Mouse (Mus musculus) hindbrain, embryonic 11.5 days (tissue): ENCODE results near the gene Upk1b. TPM values are rescaled to one million over a fixed set of nuclear protein-coding genes. Genes with fewer than 3 reads are reported as not detected.

Source experiments
- ATAC-seq: fragments of 200-750 bp; cut with Nextera tagmentation; 2 replicates; pipeline ENCODE4 v1.8.0; 2017; ENCODE audit warnings: mild to moderate bottlenecking, moderate TSS enrichment, moderate library complexity; ENCODE audit not compliant: low FRiP score
- DNase-seq: peaks from one replicate; pipeline ENCODE4 v3.0.0-alpha.2; 2015; ENCODE audit warnings: low spot score
- H3K27ac ChIP-seq: fragments of 300-500 bp; sonication (generic); 2 replicates; pipeline ENCODE4 v1.5.1; 2014; ENCODE audit warnings: mild to moderate bottlenecking, low read depth, low read length
- H3K27me3 ChIP-seq: fragments of 300-500 bp; sonication (generic); 2 replicates; pipeline ENCODE4 v1.6.1; 2014; ENCODE audit warnings: mild to moderate bottlenecking, low read length, moderate library complexity, mixed read lengths; ENCODE audit not compliant: control insufficient read depth, insufficient read depth
- H3K36me3 ChIP-seq: fragments of 300-500 bp; sonication (generic); 2 replicates; pipeline ENCODE4 v1.6.1; 2014; ENCODE audit warnings: mild to moderate bottlenecking, low read length, moderate library complexity, mixed read lengths; ENCODE audit not compliant: control insufficient read depth, insufficient read depth
- H3K4me1 ChIP-seq: fragments of 300-500 bp; sonication (generic); replicated peaks from 2 replicates; pipeline ENCODE4 v1.6.1; 2014; ENCODE audit warnings: low read length, mixed read lengths; ENCODE audit not compliant: control insufficient read depth, insufficient read depth
- H3K4me2 ChIP-seq: fragments of 300-500 bp; sonication (generic); replicated peaks from 2 replicates; pipeline ENCODE4 v1.6.1; 2014; ENCODE audit warnings: mild to moderate bottlenecking, low read depth, low read length
- H3K4me3 ChIP-seq: fragments of 300-500 bp; sonication (generic); 2 replicates; pipeline ENCODE4 v1.5.1; 2014; ENCODE audit warnings: low read depth, low read length
- H3K9ac ChIP-seq: fragments of 300-500 bp; sonication (generic); 2 replicates; pipeline ENCODE4 v1.6.1; 2014; ENCODE audit warnings: low read depth, low read length
- H3K9me3 ChIP-seq: fragments of 300-500 bp; sonication (generic); 2 replicates; pipeline ENCODE4 v1.6.1; 2016; ENCODE audit warnings: low read length; ENCODE audit not compliant: control insufficient read depth
- WGBS: fragments of 180-500 bp; shearing (Covaris S2); extraction: QIAGEN DNeasy Blood & Tissue Kit; methylation state at CpG from one replicate; pipeline ENCODE4 v1.1.7; 2014; 5-methylcytosine and 5-hydroxymethylcytosine counted together
- polyA plus RNA-seq: library from polyadenylated mRNA; unstranded; fragments of >200 nt; fragmentation: Nextera tagmentation; extraction: Ambion mirVana; gene quantifications from 2 replicates; pipeline ENCODE4 v1.2.1, GENCODE M21; 2014

Upk1b gene
- polyA plus RNA-seq, 1 experiment from 2014 or later: 4.6 TPM

GRCm38 (mm10) chr16:38769529-38769928 lies 30.6 kb downstream of the Upk1b start:
- Histone ChIP-seq H3K4me2 (no peak overlapping the region), H3K9me3 (no peaks in the 10 kb centered on the region), H3K27me3 (no peaks in the 10 kb centered on the region), H3K36me3 (no peaks in the 10 kb centered on the region), H3K27ac (no peak overlapping the region), H3K4me3 (no peak overlapping the region), H3K9ac (no peak overlapping the region), H3K4me1 (no peaks in the 10 kb centered on the region)
- ATAC-seq (no peak), DNase-seq (no peak)
- 87% methylated on average over 9 of the region's 9 CpGs for WGBS

- no peaks in the 10 kb centered on the region for H3K36me3 ChIP-seq
- H3K4me3 ChIP-seq: no peak overlapping the region
- H3K4me1 ChIP-seq: no peaks in the 10 kb centered on the region
- no peaks in the 10 kb centered on the region for H3K9me3 ChIP-seq
- WGBS: 92% methylated on average over 8 of the region's 8 CpGs
- DNase-seq (no peak), ATAC-seq (no peak)
- no peak overlapping the region for H3K9ac ChIP-seq
- H3K27me3 ChIP-seq: no peaks in the 10 kb centered on the region
- no peak overlapping the region for H3K4me2 ChIP-seq
- H3K27ac ChIP-seq: no peak overlapping the region
Measured at GRCm38 (mm10) chr16:38768386-38768785, 31.7 kb downstream of the Upk1b start.

GRCm38 (mm10) chr16:38767761-38768160 lies 32.4 kb downstream of the Upk1b start:
- Histone ChIP-seq H3K4me2 (no peak overlapping the region), H3K27me3 (no peaks in the 10 kb centered on the region), H3K9me3 (no peaks in the 10 kb centered on the region), H3K4me1 (no peaks in the 10 kb centered on the region), H3K9ac (no peak overlapping the region), H3K4me3 (no peak overlapping the region), H3K27ac (no peak overlapping the region), H3K36me3 (no peaks in the 10 kb centered on the region)
- DNase-seq (no peak), ATAC-seq (no peak)
- WGBS: 85% methylated on average over 8 of the region's 8 CpGs

- DNase-seq (no peak), ATAC-seq (no peak)
- Histone ChIP-seq H3K9ac (no peak overlapping the region), H3K4me2 (no peak overlapping the region), H3K9me3 (no peaks in the 10 kb centered on the region), H3K4me1 (no peaks in the 10 kb centered on the region), H3K4me3 (no peak overlapping the region), H3K36me3 (no peaks in the 10 kb centered on the region), H3K27me3 (no peaks in the 10 kb centered on the region), H3K27ac (no peak overlapping the region)
- WGBS: 73% methylated on average over 3 of the region's 3 CpGs
Measured at GRCm38 (mm10) chr16:38766671-38767070, 33.5 kb downstream of the Upk1b start.

- ATAC-seq: no peak
Measured at GRCm38 (mm10) chr16:38763508-38763907, 36.6 kb downstream of the Upk1b start.

GRCm38 (mm10) chr16:38762401-38762800 lies 37.7 kb downstream of the Upk1b start:
- H3K4me1 ChIP-seq: no peaks in the 10 kb centered on the region
- WGBS: 87% methylated on average over 8 of the region's 8 CpGs
- H3K4me2 ChIP-seq: no peak overlapping the region
- H3K27me3 ChIP-seq: no peaks in the 10 kb centered on the region
- DNase-seq: no peak
- H3K9ac ChIP-seq: no peak overlapping the region
- no peak overlapping the region for H3K4me3 ChIP-seq
- H3K9me3 ChIP-seq: no peaks in the 10 kb centered on the region
- H3K36me3 ChIP-seq: no peaks in the 10 kb centered on the region
- ATAC-seq: no peak
- H3K27ac ChIP-seq: no peak overlapping the region

More at GRCm38 (mm10) chr16:38763508-38763907, 36.6 kb downstream of the Upk1b start:
- Histone ChIP-seq H3K4me2 (no peak overlapping the region), H3K4me1 (no peaks in the 10 kb centered on the region), H3K4me3 (no peak overlapping the region), H3K36me3 (no peaks in the 10 kb centered on the region), H3K27ac (no peak overlapping the region), H3K9ac (no peak overlapping the region), H3K9me3 (no peaks in the 10 kb centered on the region), H3K27me3 (no peaks in the 10 kb centered on the region)
- no peak for DNase-seq
- WGBS: 88% methylated on average over 4 of the region's 4 CpGs

- Histone ChIP-seq H3K4me3 (no peak overlapping the region), H3K27ac (no peak overlapping the region), H3K4me1 (no peaks in the 10 kb centered on the region), H3K9me3 (no peaks in the 10 kb centered on the region), H3K4me2 (no peak overlapping the region), H3K27me3 (no peaks in the 10 kb centered on the region), H3K36me3 (no peaks in the 10 kb centered on the region), H3K9ac (no peak overlapping the region)
- 93% methylated on average over 5 of the region's 5 CpGs for WGBS
- DNase-seq: no peak
- ATAC-seq: no peak
Measured at GRCm38 (mm10) chr16:38761972-38762371, 38.2 kb downstream of the Upk1b start.

- Histone ChIP-seq H3K4me3 (no peak overlapping the region), H3K27ac (no peak overlapping the region), H3K36me3 (no peaks in the 10 kb centered on the region), H3K27me3 (no peaks in the 10 kb centered on the region), H3K4me1 (no peaks in the 10 kb centered on the region), H3K9me3 (no peaks in the 10 kb centered on the region), H3K9ac (no peak overlapping the region), H3K4me2 (no peak overlapping the region)
- no peak for DNase-seq
- 92% methylated on average over 6 of the region's 6 CpGs for WGBS
- no peak for ATAC-seq
Measured at GRCm38 (mm10) chr16:38760834-38761375, 39.2 kb downstream of the Upk1b start.

- Histone ChIP-seq H3K4me2 (no peak overlapping the region), H3K9me3 (no peaks in the 10 kb centered on the region), H3K27me3 (no peaks in the 10 kb centered on the region), H3K4me1 (no peaks in the 10 kb centered on the region), H3K9ac (no peak overlapping the region), H3K36me3 (no peaks in the 10 kb centered on the region), H3K4me3 (no peak overlapping the region), H3K27ac (no peak overlapping the region)
- ATAC-seq (no peak), DNase-seq (no peak)
- WGBS: 96% methylated on average over 5 of the region's 5 CpGs
Measured at GRCm38 (mm10) chr16:38760239-38760638, 39.9 kb downstream of the Upk1b start.
